Mouse (Mus musculus): ENCODE data around the gene Cfap52.
A peak's percentile ranks its signal among the peaks of the same experiment; 100 is the strongest.

GRCm38 (mm10) chr11:67964110-67964509 is 1.3 kb downstream of the Cfap52 start:
- no peak for TF ChIP-seq EP300 (IDR thresholded peaks at IDR 0.05)
- TF ChIP-seq CTCF (IDR thresholded peaks at IDR 0.05), result peak; percentile 52

Measured in lung, postnatal 0 days (tissue).